Mouse (Mus musculus) thymus, adult 2 months (tissue): Measurements from ENCODE around the gene Rbms3. TPM values are rescaled to one million over a fixed set of nuclear protein-coding genes. Genes with fewer than 3 reads are reported as not detected.

ENCODE experiments used
- DNase-seq: peaks from one replicate; pipeline ENCODE4 v3.0.0; 2021
- H3K27ac ChIP-seq: fragments of 200-500 bp; 2 replicates; pipeline ENCODE4 v1.5.1; 2012; ENCODE audit warnings: low read length, control low read depth; ENCODE audit not compliant: control insufficient read depth, insufficient read depth
- H3K27me3 ChIP-seq: fragments of 200-500 bp; 2 replicates; pipeline ENCODE4 v1.6.1; 2012; ENCODE audit warnings: mild to moderate bottlenecking, low read length, moderate library complexity, mixed read lengths; ENCODE audit not compliant: control insufficient read depth, insufficient read depth
- H3K36me3 ChIP-seq: fragments of 200-500 bp; 2 replicates; pipeline ENCODE4 v1.6.1; 2012; ENCODE audit warnings: mild to moderate bottlenecking, low read length, moderate library complexity; ENCODE audit not compliant: control insufficient read depth, insufficient read depth
- H3K4me1 ChIP-seq: fragments of 200-500 bp; replicated peaks from 2 replicates; pipeline ENCODE4 v1.6.1; 2012; ENCODE audit warnings: low read length; ENCODE audit not compliant: control insufficient read depth, insufficient read depth
- H3K4me3 ChIP-seq: fragments of 200-500 bp; 2 replicates; pipeline ENCODE4 v1.5.1; 2012; ENCODE audit warnings: mild to moderate bottlenecking, low read length, control low read depth, moderate library complexity; ENCODE audit not compliant: control insufficient read depth, insufficient read depth
- CTCF ChIP-seq: fragments of 200-500 bp; IDR thresholded peaks from 2 replicates; pipeline ENCODE4 v1.5.1; 2012; ENCODE audit warnings: mild to moderate bottlenecking, control low read depth, low read length, moderate library complexity, borderline replicate concordance; ENCODE audit not compliant: control insufficient read depth, poor library complexity, insufficient read depth; ENCODE audit errors: extremely low read depth
- POLR2A ChIP-seq: fragments of 200-500 bp; IDR thresholded peaks from 2 replicates; pipeline ENCODE4 v1.6.1; 2012; ENCODE audit warnings: mild to moderate bottlenecking, low read length, control low read depth, moderate library complexity; ENCODE audit not compliant: control insufficient read depth, poor library complexity, insufficient read depth; ENCODE audit errors: extremely low read depth
- WGBS: fragments of 180-500 bp; shearing (Covaris S2); methylation state at CpG from one replicate; pipeline ENCODE4 v1.1.7; 2018; 5-methylcytosine and 5-hydroxymethylcytosine counted together
- polyA plus RNA-seq: library from polyadenylated mRNA; depleted of rRNA; stranded (reverse); fragments of >200 nt; gene quantifications from 2 replicates; pipeline ENCODE4 v1.2.3, GENCODE M21; 2012

The Rbms3 gene
- polyA plus RNA-seq, 1 experiment: 10.9 TPM

DNA sequence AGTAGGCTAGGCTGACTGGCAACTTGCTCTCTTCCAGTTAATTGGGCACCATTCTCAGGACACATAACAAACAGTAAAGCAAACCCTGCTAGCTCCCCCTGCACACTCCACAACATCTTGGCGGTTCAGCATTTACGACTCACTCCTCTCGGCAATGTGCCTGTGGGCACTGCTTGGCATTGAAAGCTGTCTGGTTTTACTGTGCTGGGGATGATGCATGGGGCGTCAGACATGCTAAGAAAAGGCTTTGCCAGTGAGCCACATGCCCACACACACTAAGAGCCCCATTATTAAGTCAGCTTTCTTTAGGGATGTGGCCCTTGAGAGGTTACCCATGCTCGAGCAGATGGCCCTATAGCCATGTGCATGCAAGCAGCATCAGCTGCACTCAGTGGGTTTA is 820.5 kb downstream of the Rbms3 start:
- H3K4me1 ChIP-seq: 0 out of 2 replicates have a peak, but pooled peaks cover 2% of the 10 kb centered on the region
- no peaks in the 10 kb centered on the region for H3K27me3 ChIP-seq
- H3K36me3 ChIP-seq: no peaks in the 10 kb centered on the region
- H3K4me3 ChIP-seq: no peak overlapping the region
- H3K27ac ChIP-seq: no peak overlapping the region
- no peak for TF ChIP-seq POLR2A
- no peak for TF ChIP-seq CTCF
- WGBS: 94% methylated on average over 5 of the region's 5 CpGs
- no peak for DNase-seq

DNA sequence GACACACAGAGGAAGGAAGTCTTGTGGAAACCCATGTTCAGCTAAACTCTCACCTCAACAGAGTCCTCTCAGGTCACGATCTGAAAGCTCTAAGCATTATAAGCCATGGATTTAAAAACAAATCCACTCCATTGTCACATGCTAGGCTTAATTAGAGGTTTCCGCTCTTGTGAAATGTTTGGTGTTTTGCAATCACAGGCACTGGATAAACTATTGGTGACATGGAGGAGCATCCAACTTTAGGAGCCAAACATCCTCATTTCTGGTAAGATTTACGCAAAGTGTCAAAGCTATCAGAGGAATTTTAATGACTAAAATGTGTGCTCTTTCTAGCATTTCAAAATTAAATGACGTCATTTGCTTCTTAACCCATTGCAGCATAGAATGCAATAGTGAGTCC is 821.3 kb downstream of the Rbms3 start:
- H3K36me3 ChIP-seq: no peaks in the 10 kb centered on the region
- H3K27ac ChIP-seq: no peak overlapping the region
- no peaks in the 10 kb centered on the region for H3K27me3 ChIP-seq
- no peak overlapping the region for H3K4me3 ChIP-seq
- no peak for TF ChIP-seq POLR2A
- TF ChIP-seq CTCF: no peak
- WGBS: 71% methylated on average over 4 of the region's 4 CpGs
- no peak for DNase-seq
- 0 out of 2 replicates have a peak, but pooled peaks cover 2% of the 10 kb centered on the region for H3K4me1 ChIP-seq

DNA sequence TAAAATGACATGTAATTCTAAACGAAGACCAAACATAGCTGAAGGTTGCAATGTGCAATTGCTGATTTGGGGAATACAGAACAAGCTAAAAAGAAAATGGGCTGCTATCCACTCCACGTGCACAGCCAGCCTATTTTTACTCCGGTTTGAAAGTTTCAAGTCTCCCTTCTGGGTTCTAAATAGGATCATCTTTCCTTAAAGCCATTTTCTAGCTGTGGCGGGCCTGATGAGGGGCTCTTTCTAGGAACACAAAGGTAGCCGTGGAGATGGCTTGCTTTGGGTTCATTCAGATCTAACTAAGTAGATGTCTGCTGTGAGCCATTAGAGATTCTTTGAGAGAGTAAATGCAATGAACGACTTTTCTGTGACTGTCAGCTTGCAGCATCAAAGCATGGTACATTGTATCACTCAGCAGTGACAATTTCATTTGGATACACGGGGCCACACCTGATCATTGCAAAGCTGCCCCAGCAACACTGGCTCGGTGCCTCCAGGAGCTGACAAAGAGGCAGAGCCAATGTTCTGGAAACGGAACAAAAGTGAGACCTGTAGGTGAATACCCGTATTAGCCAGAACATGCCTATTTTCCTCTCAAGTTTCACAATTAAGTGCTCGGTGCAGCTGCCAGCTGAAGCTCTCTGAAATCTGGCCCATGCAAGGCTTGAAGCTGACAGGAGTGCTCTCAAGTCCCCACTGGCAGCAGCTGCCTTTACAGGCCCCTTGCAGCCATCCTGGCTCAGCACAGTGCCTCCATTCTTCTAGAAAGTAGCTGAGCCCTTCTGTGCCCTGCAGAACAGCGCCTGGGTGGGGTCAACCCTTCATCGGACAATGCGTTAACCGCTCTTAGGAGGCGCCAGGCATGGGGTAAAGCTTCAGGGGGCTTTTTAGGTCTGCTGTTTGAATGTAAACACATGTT is 822.3 kb downstream of the Rbms3 start:
- TF ChIP-seq CTCF: no peak
- no peak for TF ChIP-seq POLR2A
- H3K27ac ChIP-seq: no peak overlapping the region
- WGBS: 86% methylated on average over 16 of the region's 16 CpGs
- no peak for DNase-seq
- no peaks in the 10 kb centered on the region for H3K36me3 ChIP-seq
- no peaks in the 10 kb centered on the region for H3K27me3 ChIP-seq
- H3K4me1 ChIP-seq: 0 out of 2 replicates have a peak, but pooled peaks cover 2% of the 10 kb centered on the region
- H3K4me3 ChIP-seq: no peak overlapping the region

DNA sequence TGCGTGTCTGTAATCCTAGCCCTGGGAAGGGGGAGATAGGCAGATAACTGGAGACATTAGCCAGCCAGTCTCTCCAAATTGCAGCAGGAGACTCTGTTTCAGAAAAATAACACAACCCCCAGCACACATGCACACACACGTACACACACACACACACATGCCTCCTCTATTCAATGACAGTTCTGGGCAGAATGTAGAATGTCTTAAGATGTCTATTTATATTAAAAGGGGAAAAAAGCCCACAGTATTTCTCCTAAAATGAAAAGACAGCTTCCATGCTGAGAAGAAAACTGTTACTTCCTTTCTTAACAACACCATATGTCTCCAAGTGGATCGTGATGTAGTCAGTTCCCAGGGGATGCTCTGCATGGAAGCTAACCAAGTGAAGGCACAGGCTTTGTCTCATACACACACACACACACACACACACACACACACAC is 826.4 kb downstream of the Rbms3 start:
- Histone ChIP-seq H3K4me3 (no peak overlapping the region), H3K27ac (no peak overlapping the region), H3K4me1 (0 out of 2 replicates have a peak, but pooled peaks cover 2% of the 10 kb centered on the region), H3K27me3 (no peaks in the 10 kb centered on the region), H3K36me3 (no peaks in the 10 kb centered on the region)
- TF ChIP-seq POLR2A (no peak), CTCF (no peak)
- WGBS: 95% methylated on average over 3 of the region's 3 CpGs
- no peak for DNase-seq

DNA sequence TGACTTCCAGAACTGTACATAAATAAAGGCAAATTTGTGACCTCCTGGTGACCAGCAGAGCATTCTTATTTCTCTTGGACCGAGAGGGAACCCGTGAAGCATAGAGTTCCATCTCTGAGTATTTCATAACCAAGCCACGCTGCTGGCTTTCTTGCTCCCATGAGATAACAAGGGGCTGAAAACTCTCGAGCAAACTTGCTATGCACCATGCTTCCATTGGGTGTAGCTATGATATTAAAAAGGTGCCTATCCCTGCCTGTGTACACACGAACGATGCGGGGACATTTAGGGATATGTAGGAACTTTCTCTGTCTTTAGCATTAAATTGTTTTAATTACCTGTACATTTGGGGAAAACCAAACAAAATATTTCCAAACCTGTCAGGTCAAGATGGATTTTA is 827.1 kb downstream of the Rbms3 start:
- TF ChIP-seq POLR2A (no peak), CTCF (no peak)
- Histone ChIP-seq H3K4me3 (no peak overlapping the region), H3K27me3 (no peaks in the 10 kb centered on the region), H3K4me1 (no peaks in the 10 kb centered on the region), H3K27ac (no peak overlapping the region), H3K36me3 (no peaks in the 10 kb centered on the region)
- DNase-seq: no peak
- WGBS: 74% methylated on average over 7 of the region's 7 CpGs

DNA sequence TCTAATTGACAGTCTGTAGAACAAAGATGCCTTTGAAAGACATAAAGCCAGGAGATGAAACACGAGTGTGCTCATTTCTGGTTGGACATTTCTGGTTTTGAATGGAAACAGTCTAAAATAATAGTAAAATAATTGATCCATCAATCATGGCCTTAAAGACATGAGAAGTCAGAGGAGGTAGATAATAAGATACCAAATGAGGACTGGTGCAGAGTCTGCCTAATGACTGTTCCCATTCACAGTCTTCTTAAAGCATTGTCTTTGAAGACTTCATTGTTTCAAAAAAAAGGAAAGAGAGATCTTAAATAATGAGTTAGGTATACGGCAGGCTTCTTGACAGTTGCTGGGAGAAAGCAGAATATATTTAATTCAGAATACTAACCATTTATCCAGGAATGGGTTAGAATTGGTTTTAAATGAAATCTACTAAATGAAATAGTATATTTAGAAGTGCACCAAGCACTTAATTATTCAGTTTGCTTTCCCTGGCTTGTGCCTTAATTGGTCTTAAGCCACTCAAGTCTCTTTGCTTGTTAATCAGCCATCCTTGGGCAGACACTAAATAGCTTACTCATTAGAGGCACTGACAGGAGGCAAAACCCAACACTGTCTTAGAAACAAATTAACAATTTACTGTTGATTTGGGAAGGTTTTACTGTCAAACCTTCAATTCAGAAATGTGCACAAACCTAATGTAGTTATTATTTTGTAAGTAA is 834.3 kb downstream of the Rbms3 start:
- no peak for TF ChIP-seq CTCF
- no peak for TF ChIP-seq POLR2A
- Histone ChIP-seq H3K27me3 (no peaks in the 10 kb centered on the region), H3K4me3 (no peak overlapping the region), H3K27ac (no peak overlapping the region), H3K4me1 (no peaks in the 10 kb centered on the region), H3K36me3 (no peaks in the 10 kb centered on the region)
- DNase-seq: no peak
- 94% methylated on average over 2 of the region's 2 CpGs for WGBS
